Mouse (Mus musculus): Measurements from ENCODE around the gene Rab20. TPM values are rescaled to one million over a fixed set of nuclear protein-coding genes. Genes with fewer than 3 reads are reported as not detected.
A peak's percentile ranks its signal among the peaks of the same experiment; 100 is the strongest.

The Rab20 gene
- polyA plus RNA-seq (2015; fragmentation: Nextera tagmentation; extraction: Ambion mirVana) = 14.8 and 16.5 TPM in 2 replicates

- Histone ChIP-seq H3K27ac (no peak within 1 kb of the TSS), H3K4me2 (replicated peaks) (peak within 1 kb of the TSS; percentile 98), H3K9ac (peak within 1 kb of the TSS; percentile 44), H3K4me1 (replicated peaks) (peaks cover 26% of the 10 kb centered on the region), H3K27me3 (replicated peaks) (peaks cover 14% of the 10 kb centered on the region), H3K36me3 (no peaks in the 10 kb centered on the region), H3K4me3 (replicated peaks) (peak within 1 kb of the TSS; percentile 48), H3K9me3 (no peaks in the 10 kb centered on the region)
- WGBS = under 1% methylated on average over 69 of the region's 69 CpGs
- peak; percentile 66 for ATAC-seq
Observed at GRCm38 (mm10) chr8:11477811-11478761, at the start of gene Rab20. Rab20 (minus strand) TSS chr8:11478710.

GRCm38 (mm10) chr8:11523331-11523730, 44.8 kb upstream of the Rab20 start:
- Histone ChIP-seq H3K9me3 (no peaks in the 10 kb centered on the region), H3K36me3 (0 out of 2 replicates have a peak, but pooled peaks cover 9% of the 10 kb centered on the region), H3K4me2 (replicated peaks) (no peak overlapping the region), H3K9ac (no peak overlapping the region), H3K27me3 (replicated peaks) (no peaks in the 10 kb centered on the region), H3K4me1 (replicated peaks) (no peaks in the 10 kb centered on the region), H3K27ac (no peak overlapping the region), H3K4me3 (replicated peaks) (no peak overlapping the region)
- WGBS = 84% methylated on average over 3 of the region's 3 CpGs
- no peak for ATAC-seq

GRCm38 (mm10) chr8:11518676-11519075, 40.2 kb upstream of the Rab20 start:
- peaks cover 19% of the 10 kb centered on the region; the same call in 1 of the 2 replicates for H3K36me3 ChIP-seq
- no peak overlapping the region for H3K9ac ChIP-seq
- WGBS = 89% methylated on average over 11 of the region's 11 CpGs
- no peak overlapping the region for H3K4me2 ChIP-seq (replicated peaks)
- H3K4me3 ChIP-seq (replicated peaks) = no peak overlapping the region
- no peak overlapping the region for H3K27ac ChIP-seq
- H3K4me1 ChIP-seq (replicated peaks) = no peaks in the 10 kb centered on the region
- H3K27me3 ChIP-seq (replicated peaks) = no peaks in the 10 kb centered on the region
- no peaks in the 10 kb centered on the region for H3K9me3 ChIP-seq
- no peak for ATAC-seq

GRCm38 (mm10) chr8:11518056-11518396, 39.5 kb upstream of the Rab20 start:
- Histone ChIP-seq H3K9me3 (no peaks in the 10 kb centered on the region), H3K27ac (no peak overlapping the region), H3K4me1 (replicated peaks) (no peaks in the 10 kb centered on the region), H3K4me3 (replicated peaks) (no peak overlapping the region), H3K4me2 (replicated peaks) (no peak overlapping the region), H3K9ac (no peak overlapping the region), H3K27me3 (replicated peaks) (no peaks in the 10 kb centered on the region), H3K36me3 (peaks cover 23% of the 10 kb centered on the region)
- ATAC-seq = no peak
- 81% methylated on average over 6 of the region's 6 CpGs for WGBS

- H3K4me1 ChIP-seq (replicated peaks) = no peaks in the 10 kb centered on the region
- no peak overlapping the region for H3K4me2 ChIP-seq (replicated peaks)
- no peaks in the 10 kb centered on the region for H3K27me3 ChIP-seq (replicated peaks)
- H3K9ac ChIP-seq = no peak overlapping the region
- no peak overlapping the region for H3K27ac ChIP-seq
- H3K36me3 ChIP-seq = peaks cover 28% of the 10 kb centered on the region
- 80% methylated on average over 16 of the region's 16 CpGs for WGBS
- no peaks in the 10 kb centered on the region for H3K9me3 ChIP-seq
- no peak for ATAC-seq
- H3K4me3 ChIP-seq (replicated peaks) = no peak overlapping the region
Observed at GRCm38 (mm10) chr8:11517366-11518055, 39.0 kb upstream of the Rab20 start.

- Histone ChIP-seq H3K4me2 (replicated peaks) (no peak overlapping the region), H3K9ac (no peak overlapping the region), H3K36me3 (peaks cover 38% of the 10 kb centered on the region), H3K4me3 (replicated peaks) (no peak overlapping the region), H3K9me3 (no peaks in the 10 kb centered on the region), H3K27ac (no peak overlapping the region), H3K27me3 (replicated peaks) (no peaks in the 10 kb centered on the region), H3K4me1 (replicated peaks) (no peaks in the 10 kb centered on the region)
- 90% methylated on average over 9 of the region's 9 CpGs for WGBS
- no peak for ATAC-seq
Observed at GRCm38 (mm10) chr8:11516292-11516691, 37.8 kb upstream of the Rab20 start.

GRCm38 (mm10) chr8:11513247-11513646, 34.7 kb upstream of the Rab20 start:
- 87% methylated on average over 5 of the region's 5 CpGs for WGBS
- no peaks in the 10 kb centered on the region for H3K27me3 ChIP-seq (replicated peaks)
- no peaks in the 10 kb centered on the region for H3K9me3 ChIP-seq
- no peak overlapping the region for H3K27ac ChIP-seq
- H3K9ac ChIP-seq = no peak overlapping the region
- no peak overlapping the region for H3K4me3 ChIP-seq (replicated peaks)
- H3K4me1 ChIP-seq (replicated peaks) = no peaks in the 10 kb centered on the region
- no peak for ATAC-seq
- H3K4me2 ChIP-seq (replicated peaks) = no peak overlapping the region
- H3K36me3 ChIP-seq = peaks cover 47% of the 10 kb centered on the region

- no peaks in the 10 kb centered on the region for H3K4me1 ChIP-seq (replicated peaks)
- H3K4me3 ChIP-seq (replicated peaks) = no peak overlapping the region
- no peak for ATAC-seq
- 88% methylated on average over 9 of the region's 9 CpGs for WGBS
- no peak overlapping the region for H3K4me2 ChIP-seq (replicated peaks)
- no peaks in the 10 kb centered on the region for H3K27me3 ChIP-seq (replicated peaks)
- H3K36me3 ChIP-seq = peaks cover 48% of the 10 kb centered on the region
- H3K9me3 ChIP-seq = no peaks in the 10 kb centered on the region
- H3K9ac ChIP-seq = no peak overlapping the region
- H3K27ac ChIP-seq = no peak overlapping the region
Observed at GRCm38 (mm10) chr8:11512711-11513110, 34.2 kb upstream of the Rab20 start.

- ATAC-seq = no peak
- no peak overlapping the region for H3K4me2 ChIP-seq (replicated peaks)
- H3K4me3 ChIP-seq (replicated peaks) = no peak overlapping the region
- no peaks in the 10 kb centered on the region for H3K9me3 ChIP-seq
- H3K27me3 ChIP-seq (replicated peaks) = no peaks in the 10 kb centered on the region
- H3K9ac ChIP-seq = no peak overlapping the region
- H3K36me3 ChIP-seq = peaks cover 51% of the 10 kb centered on the region
- no peak overlapping the region for H3K27ac ChIP-seq
- 87% methylated on average over 5 of the region's 5 CpGs for WGBS
- H3K4me1 ChIP-seq (replicated peaks) = no peaks in the 10 kb centered on the region
Observed at GRCm38 (mm10) chr8:11510971-11511370, 32.5 kb upstream of the Rab20 start.

- Histone ChIP-seq H3K4me1 (replicated peaks) (no peaks in the 10 kb centered on the region), H3K9ac (no peak overlapping the region), H3K4me2 (replicated peaks) (no peak overlapping the region), H3K27ac (no peak overlapping the region), H3K27me3 (replicated peaks) (no peaks in the 10 kb centered on the region), H3K9me3 (no peaks in the 10 kb centered on the region), H3K4me3 (replicated peaks) (no peak overlapping the region), H3K36me3 (peaks cover 62% of the 10 kb centered on the region)
- no peak for ATAC-seq
- WGBS = 55% methylated on average over 10 of the region's 10 CpGs
Observed at GRCm38 (mm10) chr8:11508880-11509279, 30.4 kb upstream of the Rab20 start.

- Histone ChIP-seq H3K27me3 (replicated peaks) (no peaks in the 10 kb centered on the region), H3K9me3 (no peaks in the 10 kb centered on the region), H3K4me1 (replicated peaks) (no peaks in the 10 kb centered on the region), H3K4me2 (replicated peaks) (no peak overlapping the region), H3K4me3 (replicated peaks) (no peak overlapping the region), H3K27ac (no peak overlapping the region), H3K36me3 (peaks cover 46% of the 10 kb centered on the region), H3K9ac (no peak overlapping the region)
- 67% methylated on average over 6 of the region's 6 CpGs for WGBS
- ATAC-seq = no peak; the same call in 1 of the 2 replicates
Observed at GRCm38 (mm10) chr8:11506802-11507201, 28.3 kb upstream of the Rab20 start.

- H3K4me2 ChIP-seq (replicated peaks) = no peak overlapping the region
- H3K9me3 ChIP-seq = no peaks in the 10 kb centered on the region
- no peaks in the 10 kb centered on the region for H3K27me3 ChIP-seq (replicated peaks)
- H3K27ac ChIP-seq = no peak overlapping the region
- peaks cover 39% of the 10 kb centered on the region for H3K36me3 ChIP-seq
- no peaks in the 10 kb centered on the region for H3K4me1 ChIP-seq (replicated peaks)
- ATAC-seq = no peak
- no peak overlapping the region for H3K9ac ChIP-seq
- WGBS = 82% methylated on average over 14 of the region's 14 CpGs
- no peak overlapping the region for H3K4me3 ChIP-seq (replicated peaks)
Observed at GRCm38 (mm10) chr8:11506074-11506473, 27.6 kb upstream of the Rab20 start.

Measured in intestine, embryonic 15.5 days (tissue).